Mouse (Mus musculus) CH12.LX (cell line): ENCODE results near the gene Tnfsf8. TPM values are rescaled to one million over a fixed set of nuclear protein-coding genes. Genes with fewer than 3 reads are reported as not detected.

Source experiments
- DNase-seq: peaks from one replicate; pipeline ENCODE4 v3.0.0-alpha.2; 2013; ENCODE audit errors: extremely low read depth
- H3K27ac ChIP-seq: 2 replicates; pipeline ENCODE4 v1.5.1; 2012; ENCODE audit warnings: low read depth, mild to moderate bottlenecking, control low read depth, moderate library complexity; ENCODE audit not compliant: insufficient read depth
- H3K27me3 ChIP-seq: replicated peaks from 2 replicates; pipeline ENCODE3; 2012; ENCODE audit warnings: inconsistent platforms
- H3K36me3 ChIP-seq, 2 experiments: replicated peaks in 1 of 2; 2 replicates each; pipeline versions ENCODE3 to v1.6.1; 2012; ENCODE audit warnings: inconsistent platforms in 1 of 2, low read length in 1 of 2, mild to moderate bottlenecking in 1 of 2, mixed read lengths in 1 of 2, moderate library complexity in 1 of 2; ENCODE audit not compliant: control insufficient read depth in 1 of 2, insufficient read depth in 1 of 2
- H3K4me1 ChIP-seq, 2 experiments: 2 replicates each; pipeline ENCODE4 v1.6.1; 2012; ENCODE audit warnings: inconsistent platforms in 1 of 2, moderate library complexity in 1 of 2; ENCODE audit not compliant: insufficient read depth in 2 of 2, control insufficient read depth in 1 of 2
- H3K4me2 ChIP-seq: 2 replicates; pipeline ENCODE4 v1.6.1; 2012; ENCODE audit warnings: low read depth, mild to moderate bottlenecking, control low read depth; ENCODE audit not compliant: poor library complexity, insufficient read depth, severe bottlenecking
- H3K4me3 ChIP-seq, 3 experiments: fragments of 150-350 bp in 1 of 3; sonication (generic) in 1 of 3; replicated peaks in 1 of 3; 2 replicates each; pipeline versions ENCODE3 to v1.5.1; 2011 to 2012; ENCODE audit warnings: low read depth in 2 of 3, low read length in 2 of 3, mild to moderate bottlenecking in 2 of 3, moderate library complexity in 2 of 3, control low read depth in 1 of 3, improper control_type of control experiment in 1 of 3, inconsistent platforms in 1 of 3, mixed read lengths in 1 of 3; ENCODE audit not compliant: poor library complexity in 1 of 3
- H3K79me2 ChIP-seq: replicated peaks from 2 replicates; pipeline ENCODE4 v1.6.1; 2012; ENCODE audit warnings: mild to moderate bottlenecking, moderate library complexity; ENCODE audit not compliant: control insufficient read depth, poor library complexity, insufficient read depth, severe bottlenecking; ENCODE audit errors: extremely low read depth
- H3K9ac ChIP-seq: 2 replicates; pipeline ENCODE4 v1.6.1; 2012; ENCODE audit warnings: low read depth, mild to moderate bottlenecking, control low read depth, moderate library complexity; ENCODE audit not compliant: insufficient read depth
- H3K9me3 ChIP-seq: replicated peaks from 2 replicates; pipeline ENCODE3; 2012; ENCODE audit warnings: low read length, inconsistent platforms, mixed read lengths
- BHLHE40 ChIP-seq: IDR thresholded peaks from 2 replicates; pipeline ENCODE4 v1.6.1; 2011; ENCODE audit warnings: mild to moderate bottlenecking, low read depth, low read length, improper control_type of control experiment
- CHD1 ChIP-seq: IDR thresholded peaks from 2 replicates; pipeline ENCODE4 v1.6.1; 2012; ENCODE audit warnings: low read depth, low read length, improper control_type of control experiment, inconsistent platforms
- CHD2 ChIP-seq: IDR thresholded peaks from 2 replicates; pipeline ENCODE4 v1.6.1; 2011; ENCODE audit warnings: low read length, improper control_type of control experiment
- CTCF ChIP-seq, 2 experiments: IDR thresholded peaks in 1 of 2; conservative IDR thresholded peaks in 1 of 2; 2 replicates each; pipeline ENCODE4 v1.5.1; 2011 to 2012; ENCODE audit warnings: low read depth in 2 of 2, low read length in 2 of 2, improper control_type of control experiment in 1 of 2, inconsistent platforms in 1 of 2, mild to moderate bottlenecking in 1 of 2, moderate library complexity in 1 of 2
- E2F4 ChIP-seq: IDR thresholded peaks from 2 replicates; pipeline ENCODE4 v1.6.1; 2011; ENCODE audit warnings: low read depth, low read length, improper control_type of control experiment; ENCODE audit not compliant: insufficient replicate concordance
- ELF1 ChIP-seq: IDR thresholded peaks from 2 replicates; pipeline ENCODE4 v1.6.1; 2014; ENCODE audit warnings: low read depth, mild to moderate bottlenecking, inconsistent platforms, low read length, improper control_type of control experiment
- ETS1 ChIP-seq: conservative IDR thresholded peaks from 2 replicates; pipeline ENCODE4 v1.6.1; 2012; ENCODE audit warnings: low read depth, mild to moderate bottlenecking, inconsistent platforms, low read length, improper control_type of control experiment, moderate library complexity
- GABPA ChIP-seq: IDR thresholded peaks from 2 replicates; pipeline ENCODE4 v1.6.1; 2012; ENCODE audit warnings: low read depth, low read length, improper control_type of control experiment, inconsistent platforms; ENCODE audit not compliant: insufficient replicate concordance
- HCFC1 ChIP-seq: IDR thresholded peaks from 2 replicates; pipeline ENCODE4 v1.6.1; 2012; ENCODE audit warnings: low read depth, mild to moderate bottlenecking, inconsistent platforms, low read length, improper control_type of control experiment
- IRF4 ChIP-seq: IDR thresholded peaks from 2 replicates; pipeline ENCODE4 v1.6.1; 2014; ENCODE audit warnings: low read depth, mild to moderate bottlenecking, inconsistent platforms, low read length, improper control_type of control experiment
- JUN ChIP-seq: IDR thresholded peaks from 2 replicates; pipeline ENCODE4 v1.6.1; 2011; ENCODE audit warnings: low read depth, mild to moderate bottlenecking, low read length, improper control_type of control experiment, moderate library complexity; ENCODE audit not compliant: insufficient read depth
- JUND ChIP-seq: conservative IDR thresholded peaks from 2 replicates; pipeline ENCODE4 v1.6.1; 2011; ENCODE audit warnings: low read depth, low read length, improper control_type of control experiment
- KAT2A ChIP-seq: IDR thresholded peaks from 2 replicates; pipeline ENCODE4 v1.6.1; 2012; ENCODE audit warnings: low read length, improper control_type of control experiment, inconsistent platforms; ENCODE audit not compliant: insufficient replicate concordance
- MAFK ChIP-seq: IDR thresholded peaks from 2 replicates; pipeline ENCODE4 v1.6.1; 2011; ENCODE audit warnings: low read length, improper control_type of control experiment; ENCODE audit not compliant: insufficient replicate concordance
- MAX ChIP-seq: IDR thresholded peaks from 2 replicates; pipeline ENCODE4 v1.6.1; 2011; ENCODE audit warnings: low read length, improper control_type of control experiment
- MAZ ChIP-seq: IDR thresholded peaks from 2 replicates; pipeline ENCODE4 v1.6.1; 2012; ENCODE audit warnings: low read depth, mild to moderate bottlenecking, inconsistent platforms, low read length, improper control_type of control experiment, moderate library complexity
- MEF2A ChIP-seq: IDR thresholded peaks from 2 replicates; pipeline ENCODE4 v1.6.1; 2014; ENCODE audit warnings: low read depth, mild to moderate bottlenecking, inconsistent platforms, low read length, improper control_type of control experiment, borderline replicate concordance
- MXI1 ChIP-seq: IDR thresholded peaks from 2 replicates; pipeline ENCODE4 v1.6.1; 2011; ENCODE audit warnings: mild to moderate bottlenecking, low read depth, low read length, improper control_type of control experiment
- MYC ChIP-seq: IDR thresholded peaks from 2 replicates; pipeline ENCODE4 v1.6.1; 2011; ENCODE audit warnings: low read depth, mild to moderate bottlenecking, improper control_type of control experiment, low read length
- NELFE ChIP-seq: IDR thresholded peaks from 2 replicates; pipeline ENCODE4 v1.6.1; 2011; ENCODE audit warnings: low read depth, low read length, improper control_type of control experiment
- NRF1 ChIP-seq: IDR thresholded peaks from 2 replicates; pipeline ENCODE4 v1.6.1; 2014; ENCODE audit warnings: low read depth, mild to moderate bottlenecking, inconsistent platforms, low read length, improper control_type of control experiment, moderate library complexity
- POLR2A ChIP-seq: IDR thresholded peaks from 2 replicates; pipeline ENCODE4 v1.6.1; 2011; ENCODE audit warnings: low read depth, mild to moderate bottlenecking, improper control_type of control experiment, low read length
- POLR2AphosphoS2 ChIP-seq: IDR thresholded peaks from 2 replicates; pipeline ENCODE4 v1.6.1; 2011; ENCODE audit warnings: low read depth, low read length, improper control_type of control experiment
- RCOR1 ChIP-seq: conservative IDR thresholded peaks from 2 replicates; pipeline ENCODE4 v1.6.1; 2012; ENCODE audit warnings: low read depth, mild to moderate bottlenecking, inconsistent platforms, low read length, improper control_type of control experiment
- SIN3A ChIP-seq: IDR thresholded peaks from 2 replicates; pipeline ENCODE4 v1.6.1; 2012; ENCODE audit warnings: low read length, improper control_type of control experiment, inconsistent platforms
- SMC3 ChIP-seq: IDR thresholded peaks from 2 replicates; pipeline ENCODE4 v1.6.1; 2011; ENCODE audit warnings: low read depth, low read length, improper control_type of control experiment
- TBP ChIP-seq: conservative IDR thresholded peaks from 2 replicates; pipeline ENCODE4 v1.6.1; 2011; ENCODE audit warnings: low read depth, low read length, improper control_type of control experiment
- TCF12 ChIP-seq: IDR thresholded peaks from 2 replicates; pipeline ENCODE4 v1.6.1; 2014; ENCODE audit warnings: low read depth, mild to moderate bottlenecking, inconsistent platforms, low read length, improper control_type of control experiment
- UBTF ChIP-seq: IDR thresholded peaks from 2 replicates; pipeline ENCODE4 v1.6.1; 2012; ENCODE audit warnings: low read depth, mild to moderate bottlenecking, inconsistent platforms, low read length, improper control_type of control experiment, moderate library complexity
- USF1 ChIP-seq: IDR thresholded peaks from 2 replicates; pipeline ENCODE4 v1.6.1; 2014; ENCODE audit warnings: low read depth, mild to moderate bottlenecking, inconsistent platforms, low read length, improper control_type of control experiment
- USF2 ChIP-seq: conservative IDR thresholded peaks from 2 replicates; pipeline ENCODE4 v1.6.1; 2011; ENCODE audit warnings: low read depth, low read length, improper control_type of control experiment
- ZC3H11A ChIP-seq: IDR thresholded peaks from 2 replicates; pipeline ENCODE4 v1.6.1; 2012; ENCODE audit warnings: low read depth, mild to moderate bottlenecking, inconsistent platforms, low read length, improper control_type of control experiment
- ZKSCAN1 ChIP-seq: IDR thresholded peaks from 2 replicates; pipeline ENCODE4 v1.6.1; 2012; ENCODE audit warnings: low read depth, inconsistent platforms, low read length, improper control_type of control experiment, borderline replicate concordance
- ZMIZ1 ChIP-seq: IDR thresholded peaks from 2 replicates; pipeline ENCODE4 v1.6.1; 2012; ENCODE audit warnings: low read depth, mild to moderate bottlenecking, inconsistent platforms, low read length, improper control_type of control experiment
- ZNF384 ChIP-seq: IDR thresholded peaks from 2 replicates; pipeline ENCODE4 v1.6.1; 2012; ENCODE audit warnings: low read depth, low read length, improper control_type of control experiment, inconsistent platforms
- dilution Hi-C: fragments of 300-500 bp; cut with MboI; formaldehyde crosslinking; loops from 2 replicates; pipeline ENCODE4 v1.14.3; 2020; ENCODE audit warnings: low sequenced_read_pairs; ENCODE audit not compliant: extremely low pct_unique_long_range_greater_than_20kb, extremely low pct_ligation_motif_present
- in situ Hi-C: fragments of 300-500 bp; cut with MboI; formaldehyde crosslinking; loops from 3 replicates; pipeline ENCODE4 v1.14.3; 2019; ENCODE audit warnings: low sequenced_read_pairs, low pct_ligation_motif_present, low pct_unique_long_range_greater_than_20kb, mixed read lengths
- polyA plus RNA-seq: library from polyadenylated mRNA; unstranded; fragments of >175 nt; gene quantifications from 2 replicates; pipeline ENCODE4 v1.2.1, GENCODE M21; 2012; ENCODE audit warnings: low read depth; ENCODE audit not compliant: insufficient read length
- total RNA-seq, 2 experiments: library from RNA; depleted of rRNA; stranded (reverse); fragments of 300-350 nt in 1 of 2; fragments of >200 nt in 1 of 2; gene quantifications; 2 replicates each; pipeline ENCODE4 v1.2.3; 2012 to 2014

Gene Tnfsf8
- total and polyA plus RNA-seq, 3 experiments, result 19.4 to 67.9 (median 22.8) TPM

DNA sequence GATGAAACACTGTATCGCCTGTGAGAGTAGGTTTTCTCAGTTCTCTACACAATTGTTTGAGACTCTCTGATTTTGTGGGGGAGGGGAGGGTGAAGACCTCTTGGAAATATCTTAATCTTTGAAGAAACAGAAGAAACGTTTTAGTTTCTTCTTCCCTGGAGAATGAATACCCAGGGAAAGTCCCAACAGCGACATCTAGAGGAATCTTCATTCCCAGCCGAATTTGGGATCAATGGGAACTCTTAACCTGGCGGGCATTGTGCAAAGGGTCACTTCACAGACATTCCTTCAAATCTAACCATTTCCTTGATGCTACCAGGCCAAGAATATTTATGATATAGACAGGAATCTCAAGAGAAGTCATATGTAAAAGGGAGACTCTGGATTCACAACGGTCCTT lies 17.2 kb downstream of the Tnfsf8 start (continued):
- TF ChIP-seq RCOR1, result 0 out of 2 replicates have a peak, but pooled peaks have one; percentile 29
- 0 out of 2 replicates have a peak, but pooled peaks have one; percentile 21 for TF ChIP-seq MYC
- no peak for TF ChIP-seq POLR2AphosphoS2
- no peak for TF ChIP-seq ZMIZ1
- no peak for TF ChIP-seq ELF1
- TF ChIP-seq GABPA, result no peak
- TF ChIP-seq SIN3A, result no peak
- peak; percentile 21 to 66; a peak in 3 of 4 replicates for TF ChIP-seq CTCF (conservative IDR thresholded peaks at IDR 0.05 in 1 of 2, IDR thresholded peaks at IDR 0.05 in 1 of 2; ENCODE audit: low read depth in 2 of 2, low read length in 2 of 2)
- peak; percentile 50; the same call in 1 of the 2 replicates for TF ChIP-seq IRF4

DNA sequence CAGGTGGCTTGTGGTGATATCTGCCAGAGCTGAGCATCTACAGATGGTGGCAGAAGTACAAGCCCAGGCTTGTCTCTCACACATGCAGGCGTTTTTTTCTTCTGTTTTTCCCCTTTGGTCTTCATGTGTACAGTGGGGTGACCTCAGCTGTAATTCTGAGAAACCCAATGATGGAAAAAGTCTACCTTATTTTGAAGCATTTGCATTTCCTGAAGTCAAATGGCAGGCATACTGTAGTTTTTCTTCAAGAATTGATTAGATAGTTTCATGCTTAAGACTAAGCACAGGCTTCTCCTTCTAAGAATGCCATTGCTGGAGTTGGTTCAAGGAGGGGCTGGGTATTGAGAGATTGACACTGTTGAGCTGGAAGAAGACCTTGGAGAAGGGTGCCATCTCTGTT lies 18.9 kb downstream of the Tnfsf8 start:
- Histone ChIP-seq H3K4me1 (peaks cover 49 to 76% of the 10 kb centered on the region in 2 experiments), H3K79me2 (peaks cover 28% of the 10 kb centered on the region), H3K36me3 (peaks cover 25 to 58% of the 10 kb centered on the region in 2 experiments), H3K9me3 (no peaks in the 10 kb centered on the region), H3K27ac (peak overlapping the region; percentile 100), H3K27me3 (no peaks in the 10 kb centered on the region), H3K9ac (peak overlapping the region; percentile 35), H3K4me3 (no peak overlapping the region), H3K4me2 (peak overlapping the region; percentile 67; the same call in 1 of the 2 replicates)
- peak; percentile 94 for DNase-seq
- in situ Hi-C loops, result loop anchor here (5.0 kb wide), 3 partner anchors 90 to 215 kb away; no protein-coding TSS in a partner anchor
- dilution Hi-C loops, result no loop called here
- TF ChIP-seq E2F4, result no peak
- TF ChIP-seq KAT2A, result 0 out of 2 replicates have a peak, but pooled peaks have one; percentile 8
- TF ChIP-seq UBTF, result no peak
- TF ChIP-seq BHLHE40, result peak; percentile 98
- peak; percentile 78; the same call in 1 of the 2 replicates for TF ChIP-seq MAX
- peak; percentile 70; the same call in 1 of the 2 replicates for TF ChIP-seq TBP
- peak; percentile 62 for TF ChIP-seq ELF1
- TF ChIP-seq USF2, result no peak
- TF ChIP-seq ZC3H11A, result no peak
- TF ChIP-seq MXI1, result no peak
- TF ChIP-seq ETS1, result peak; percentile 99
- TF ChIP-seq NELFE, result peak; percentile 26; the same call in 1 of the 2 replicates
- peak; percentile 84 for TF ChIP-seq CHD2
- TF ChIP-seq ZKSCAN1, result no peak
- peak; percentile 100 for TF ChIP-seq CHD1
- TF ChIP-seq JUN, result peak; percentile 93
- TF ChIP-seq SMC3, result no peak; the same call in 1 of the 2 replicates
- TF ChIP-seq MAFK, result peak; percentile 80; the same call in 1 of the 2 replicates
- TF ChIP-seq TCF12, result peak; percentile 99
- TF ChIP-seq CTCF (conservative IDR thresholded peaks at IDR 0.05 in 1 of 2, IDR thresholded peaks at IDR 0.05 in 1 of 2; ENCODE audit: low read depth in 2 of 2, low read length in 2 of 2), result no peak
- TF ChIP-seq GABPA, result no peak
- no peak for TF ChIP-seq USF1
- peak; percentile 14; the same call in 1 of the 2 replicates for TF ChIP-seq HCFC1
- TF ChIP-seq MAZ, result peak; percentile 83; the same call in 1 of the 2 replicates
- TF ChIP-seq MYC, result peak; percentile 98
- TF ChIP-seq RCOR1, result peak; percentile 94
- peak; percentile 46; the same call in 1 of the 2 replicates for TF ChIP-seq POLR2A
- peak; percentile 71 for TF ChIP-seq JUND
- peak; percentile 97 for TF ChIP-seq MEF2A
- TF ChIP-seq SIN3A, result peak; percentile 84
- peak; percentile 99 for TF ChIP-seq ZNF384
- peak; percentile 93 for TF ChIP-seq IRF4
- TF ChIP-seq NRF1, result no peak
- TF ChIP-seq POLR2AphosphoS2, result no peak; the same call in 1 of the 2 replicates
